ENCODE assay signal across 23 mouse cellular contexts in the genomic region with DNA sequence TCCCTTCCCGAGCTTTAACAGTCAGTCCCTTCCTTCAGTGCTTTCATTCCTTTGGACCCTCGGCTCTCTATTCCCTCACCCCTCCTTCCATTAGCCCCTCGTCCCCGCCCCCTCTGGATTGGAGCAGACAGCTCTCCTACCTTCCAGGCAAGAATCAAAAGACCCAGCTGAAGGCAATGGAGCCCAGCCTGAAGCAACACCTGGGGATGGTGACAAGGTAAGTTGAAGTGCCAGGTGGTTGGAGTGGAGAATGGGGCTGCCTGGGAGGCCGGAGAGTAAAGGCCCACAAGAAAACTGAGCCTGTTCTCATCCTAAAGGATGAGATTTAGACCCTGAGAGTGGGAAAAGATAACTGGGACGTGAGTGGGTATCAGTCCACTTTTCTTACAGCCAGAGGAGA. TPM values are rescaled to one million over a fixed set of nuclear protein-coding genes. Genes with fewer than 3 reads are reported as not detected.
"Had no signal": no experiment of that assay in that cellular context is flagged by ENCODE, and none has a peak within 500 bp of the region (broad histone marks: within the 10 kb centered on the region; RNA-seq: fewer than 3 reads in every experiment).

No protein-coding gene starts in this region.

- DNase-seq: gastrocnemius, adult 2 months; gastrocnemius, postnatal 10 days; gastrocnemius, postnatal 25 days; heart, adult 2 months; heart, postnatal 10 days; heart, postnatal 4 days; kidney, adult 18-20 months; kidney, adult 8-10 months; kidney, postnatal 10 days; kidney, postnatal 25 days; kidney, postnatal 4 days; liver had no signal

- H3K4me3 ChIP-seq: gastrocnemius, adult 2 months; heart, adult 2 months; heart, embryonic 10.5 days; heart, embryonic 12.5 days; hindbrain, embryonic 10.5 days; hindbrain, embryonic 12.5 days; intestine, embryonic 15.5 days; limb, embryonic 10.5 days; limb, embryonic 12.5 days; liver, embryonic 12.5 days had no signal

- H3K27ac ChIP-seq: gastrocnemius, adult 2 months; heart, adult 2 months; heart, embryonic 10.5 days; hindbrain, embryonic 10.5 days; hindbrain, embryonic 12.5 days; hindbrain, embryonic 14.5 days; intestine, embryonic 15.5 days; limb, embryonic 10.5 days; limb, embryonic 12.5 days; liver, embryonic 12.5 days; liver, embryonic 14.5 days had no signal

RNA-seq across cellular contexts. Expression of a gene that starts 19.8 kb away (rescaled TPM):
- total RNA-seq: gastrocnemius, postnatal 25 days; granulocyte monocyte progenitor cell, adult 5-6 weeks had no signal
